Mouse (Mus musculus) MEL-GATA-1-ER (cell line): Measurements from ENCODE around the gene Zfp423.

Source experiments
- DNase-seq: peaks from one replicate; pipeline ENCODE4 v3.0.0-alpha.2; 2012; ENCODE audit warnings: low read depth; ENCODE audit errors: extremely low read depth

The Zfp423 gene

DNA sequence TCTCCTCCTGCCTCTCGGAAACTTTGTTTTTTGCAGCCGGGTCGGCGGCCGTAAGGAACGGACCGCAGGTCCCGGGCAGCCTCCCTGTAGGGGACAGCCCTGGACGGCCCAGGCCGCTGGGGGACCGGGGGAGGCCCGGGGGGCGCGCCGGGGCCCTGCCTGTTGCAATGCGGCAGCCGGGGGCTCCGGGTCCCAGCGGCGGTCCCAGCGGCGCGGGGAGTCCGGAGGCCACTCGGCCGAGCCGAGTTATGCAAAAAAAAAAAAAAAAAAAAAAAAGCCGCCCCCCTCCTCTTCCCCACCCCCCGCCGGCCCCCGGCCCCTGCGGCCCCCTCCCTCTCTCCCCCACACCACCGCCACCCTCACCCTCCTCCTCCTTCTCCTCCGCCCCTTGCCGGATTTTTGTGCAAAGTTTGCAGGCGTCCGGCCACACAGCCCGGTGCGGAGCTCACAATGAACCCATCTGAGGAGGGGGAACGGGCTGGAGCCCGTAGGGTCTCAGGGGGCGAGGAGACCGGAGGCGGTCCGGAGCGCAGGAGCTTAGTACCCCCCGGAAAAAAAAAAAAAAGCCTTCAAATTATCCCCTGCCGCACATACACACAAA, at the start of gene Zfp423:
Gene Zfp423 (minus strand): TSS at position 276 of the 601 bp plus-strand sequence.
- no peak for DNase-seq

DNA sequence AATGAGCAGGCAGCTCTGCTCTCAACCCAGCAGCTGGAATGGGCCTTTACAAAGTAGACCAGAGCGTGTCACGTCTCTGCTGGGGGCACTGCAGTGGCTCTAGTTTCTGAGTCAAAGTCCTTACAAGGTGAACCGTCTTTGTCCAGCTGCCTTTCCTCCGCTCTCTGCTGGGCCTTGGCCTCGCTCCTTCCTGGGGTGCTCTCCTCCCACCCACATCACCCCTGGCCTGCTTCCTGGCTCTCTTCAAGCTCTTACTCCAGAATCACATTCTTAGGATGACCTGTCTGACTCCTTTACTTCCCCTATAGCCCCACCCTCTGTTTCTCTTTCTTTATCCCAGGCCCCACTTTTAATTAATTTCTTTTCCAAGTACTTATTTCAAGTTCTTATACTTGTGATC, 47.4 kb upstream of the Zfp423 start:
- DNase-seq, result no peak

DNA sequence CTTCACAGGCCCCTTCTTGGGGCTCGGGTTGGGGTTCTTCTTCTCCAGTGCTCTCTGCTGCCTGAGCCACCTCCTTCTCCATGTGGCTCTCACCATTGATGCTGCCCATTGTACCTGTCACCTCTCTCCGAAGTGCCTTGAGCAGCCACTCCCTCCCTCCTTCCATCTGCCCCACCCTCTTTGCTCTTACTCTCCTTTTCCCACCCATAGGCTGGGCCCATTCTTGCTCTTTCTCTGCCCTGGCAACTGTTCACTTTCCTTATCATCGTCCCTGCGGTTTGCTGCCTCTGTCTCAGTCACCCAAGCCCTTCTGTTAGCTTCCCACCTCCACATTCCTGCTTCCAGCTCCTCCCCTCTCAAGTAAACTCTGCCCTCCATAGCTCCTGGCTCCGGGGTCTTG, 25.4 kb upstream of the Zfp423 start:
- DNase-seq, result no peak

DNA sequence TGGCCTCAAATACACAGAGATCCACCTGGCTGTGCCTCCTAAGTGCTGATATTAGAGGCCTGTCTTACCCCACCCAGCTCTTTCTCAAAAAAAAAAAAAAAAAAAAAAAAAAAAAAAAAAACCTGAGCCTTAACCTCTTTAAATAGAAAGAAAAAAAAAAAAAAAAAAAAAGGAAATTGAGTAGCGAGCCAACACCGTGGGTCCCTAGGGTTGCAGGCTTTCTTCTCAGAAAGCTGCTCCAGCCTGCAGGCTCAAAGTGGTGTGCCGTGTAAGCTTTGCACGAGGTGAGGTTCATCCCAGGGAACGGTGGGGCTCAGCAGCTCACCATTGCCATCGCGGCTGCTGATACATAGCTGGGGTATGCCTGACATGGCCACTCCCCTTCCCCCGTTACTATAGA, 24.6 kb upstream of the Zfp423 start:
- no peak for DNase-seq

DNA sequence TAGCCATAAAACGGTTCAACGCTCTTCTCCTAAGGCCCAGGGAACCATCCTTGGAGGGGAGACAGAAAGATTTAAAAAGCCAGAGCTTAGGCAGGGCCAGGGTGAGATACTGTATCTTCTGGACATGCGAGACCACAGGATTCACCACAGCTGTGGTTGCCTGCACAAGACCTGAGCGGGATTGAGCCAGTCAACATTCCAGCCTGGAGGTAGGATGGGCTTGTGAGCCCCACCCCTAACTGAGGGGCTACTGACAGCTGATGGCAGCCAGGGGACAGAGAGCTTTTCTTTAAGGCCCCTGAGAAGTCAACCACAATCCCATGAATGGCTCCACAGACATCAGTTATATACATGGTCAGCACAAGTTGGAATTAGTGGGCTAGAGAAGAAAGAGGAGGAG, 23.5 kb upstream of the Zfp423 start:
- DNase-seq, result no peak

DNA sequence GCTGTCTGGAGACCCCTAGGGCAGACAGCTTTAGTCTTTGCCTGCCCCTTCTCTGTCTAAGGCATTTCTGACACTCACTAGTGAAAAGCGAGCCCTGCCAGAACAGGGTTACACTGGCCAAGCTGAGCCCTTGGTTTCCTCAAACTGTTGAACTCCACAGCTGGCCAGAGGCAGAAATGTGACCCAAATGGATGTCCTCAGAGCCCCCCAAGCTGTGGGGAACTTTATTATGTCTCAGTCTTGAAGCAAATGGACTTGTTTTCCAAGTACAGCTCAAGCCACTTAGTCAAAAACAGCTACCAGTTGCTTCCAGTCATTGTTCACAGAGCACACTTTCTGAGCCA, 16.0 kb upstream of the Zfp423 start:
- no peak for DNase-seq

DNA sequence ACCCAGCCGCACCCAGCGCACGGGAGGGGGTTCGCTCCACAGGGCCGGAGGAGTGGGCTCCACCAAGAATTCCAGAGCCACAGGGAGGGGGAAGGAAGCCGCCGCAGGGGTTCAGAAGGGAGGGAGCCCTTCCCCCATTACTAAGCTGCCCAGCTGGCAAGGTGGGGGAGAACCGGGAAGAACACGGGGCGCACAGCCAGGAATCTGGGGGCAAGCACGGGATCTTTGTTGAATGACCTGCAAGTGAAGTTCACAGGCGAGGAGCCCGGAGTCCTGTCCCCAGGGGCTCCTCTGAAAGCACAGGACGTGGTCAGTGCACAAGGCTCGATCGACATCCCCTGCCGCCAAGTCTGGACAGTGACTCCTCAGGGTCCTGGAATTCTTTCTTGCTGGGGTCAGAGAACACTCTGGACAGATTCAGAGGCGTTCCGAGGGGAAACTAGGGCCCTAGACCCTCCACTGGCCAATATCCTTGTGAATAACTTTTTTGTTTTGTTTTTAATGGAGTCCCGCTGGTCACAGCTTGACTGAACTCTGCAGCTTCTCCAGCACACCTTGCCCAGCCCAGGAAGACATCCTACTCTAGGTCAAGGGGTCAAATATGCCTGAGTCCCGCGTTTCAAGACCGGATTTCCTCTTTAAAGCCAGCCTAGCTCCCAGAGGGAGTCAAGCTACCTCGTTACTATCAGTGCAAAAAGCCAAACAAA, 15.5 kb upstream of the Zfp423 start:
- DNase-seq, result no peak

DNA sequence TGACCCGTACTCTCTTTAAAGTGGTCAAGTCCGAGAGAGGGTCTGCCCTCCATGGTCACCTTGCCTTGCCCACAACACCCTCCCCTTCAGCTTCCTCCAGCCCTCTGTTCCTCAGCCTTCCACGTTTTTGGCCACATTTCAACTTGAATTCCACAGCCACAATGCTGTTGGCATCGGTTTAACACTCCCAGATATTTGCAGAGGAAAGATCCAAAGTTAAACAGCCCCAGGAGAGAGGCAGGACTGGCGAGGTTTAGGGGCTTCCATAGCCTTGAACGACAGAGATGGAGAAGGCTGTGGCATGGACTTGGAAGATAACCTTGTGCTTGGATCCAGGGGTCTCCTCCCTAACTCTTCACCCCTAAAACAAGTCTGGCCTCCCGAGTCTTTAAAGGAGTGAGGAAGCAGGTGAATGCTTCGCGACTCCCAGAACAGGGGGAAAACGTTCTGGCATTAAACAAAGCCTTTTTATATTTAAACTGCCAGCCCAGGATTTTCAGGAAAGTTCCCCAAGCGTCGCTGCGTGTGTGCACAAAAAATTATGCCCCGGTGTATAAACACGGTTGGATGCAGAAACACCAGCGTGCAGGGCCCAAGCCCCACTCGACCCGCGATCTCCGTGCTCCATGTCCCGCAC, 14.8 kb upstream of the Zfp423 start:
- DNase-seq, result no peak

DNA sequence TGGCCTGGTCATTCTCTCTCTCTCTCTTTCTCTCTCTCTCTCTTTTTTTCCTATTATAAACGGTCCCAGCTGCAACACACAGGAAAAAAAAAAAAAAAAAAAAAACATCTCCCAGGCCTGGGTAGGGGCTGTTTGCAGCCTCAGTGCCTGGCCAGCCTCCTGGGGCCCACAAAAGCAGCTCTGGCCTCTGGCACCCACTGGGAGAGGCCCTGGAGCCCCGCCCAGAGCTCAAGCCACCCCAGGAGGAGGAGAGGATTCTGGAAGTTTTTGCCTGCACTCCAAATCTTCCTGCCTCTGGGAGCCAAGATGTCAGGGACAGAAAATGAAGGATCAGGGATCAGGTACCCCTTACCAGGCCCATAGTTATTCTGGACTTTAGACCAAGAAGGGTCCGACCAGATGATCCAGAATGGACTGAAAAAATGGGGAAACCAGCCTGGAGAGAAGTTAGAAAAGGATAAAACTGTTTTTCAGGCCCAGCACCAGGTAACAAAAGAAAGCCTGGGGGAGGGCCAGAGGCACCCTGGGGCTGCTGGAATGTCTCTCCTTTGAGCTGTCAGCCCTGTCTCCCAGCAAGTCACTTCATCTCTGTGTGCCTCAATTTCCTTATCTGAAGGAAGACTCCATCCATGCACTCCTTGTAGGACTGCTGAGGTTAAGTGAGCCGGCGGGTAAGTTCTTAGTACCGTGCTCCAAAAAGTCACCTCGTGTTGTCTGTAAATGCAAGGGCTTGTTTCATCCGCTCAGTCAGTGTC, 8.6 kb upstream of the Zfp423 start:
- DNase-seq, result no peak

DNA sequence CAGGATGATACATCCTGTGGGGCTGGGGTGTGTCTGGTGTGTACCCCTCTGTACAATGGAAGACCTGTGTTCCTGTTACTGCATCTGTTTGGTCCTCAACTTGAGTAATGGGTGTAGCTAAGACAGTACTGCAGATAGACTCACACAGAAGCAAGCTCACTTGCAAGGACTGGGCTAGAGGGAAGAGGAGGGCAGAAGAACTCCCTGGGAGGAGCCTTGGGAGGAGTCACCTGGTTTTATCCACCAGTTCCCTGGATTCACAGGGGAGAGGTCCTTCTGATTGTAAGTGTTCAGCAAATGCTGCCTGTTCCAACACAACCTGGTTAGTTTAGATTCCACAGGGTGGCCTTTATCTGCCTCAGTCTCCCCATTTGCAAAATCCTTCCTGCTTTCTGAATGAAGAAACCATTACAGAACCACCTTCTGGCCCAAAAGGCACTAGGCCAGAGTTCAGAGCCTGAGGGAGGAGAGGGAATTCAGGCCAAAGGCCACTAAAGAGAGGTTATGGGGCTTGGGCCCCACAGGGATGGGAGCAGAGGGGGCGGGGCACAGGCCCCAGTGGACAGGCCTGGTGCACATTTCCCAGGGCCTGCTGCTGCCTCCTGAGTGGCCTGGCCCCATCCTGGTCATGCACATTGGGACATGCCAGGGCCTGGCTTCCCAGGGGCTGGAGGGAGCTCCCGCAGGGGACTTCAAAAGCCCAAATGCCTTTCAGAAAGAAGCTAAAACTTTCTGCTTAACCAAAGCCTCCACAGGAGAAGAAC, 7.8 kb upstream of the Zfp423 start:
- DNase-seq, result no peak

DNA sequence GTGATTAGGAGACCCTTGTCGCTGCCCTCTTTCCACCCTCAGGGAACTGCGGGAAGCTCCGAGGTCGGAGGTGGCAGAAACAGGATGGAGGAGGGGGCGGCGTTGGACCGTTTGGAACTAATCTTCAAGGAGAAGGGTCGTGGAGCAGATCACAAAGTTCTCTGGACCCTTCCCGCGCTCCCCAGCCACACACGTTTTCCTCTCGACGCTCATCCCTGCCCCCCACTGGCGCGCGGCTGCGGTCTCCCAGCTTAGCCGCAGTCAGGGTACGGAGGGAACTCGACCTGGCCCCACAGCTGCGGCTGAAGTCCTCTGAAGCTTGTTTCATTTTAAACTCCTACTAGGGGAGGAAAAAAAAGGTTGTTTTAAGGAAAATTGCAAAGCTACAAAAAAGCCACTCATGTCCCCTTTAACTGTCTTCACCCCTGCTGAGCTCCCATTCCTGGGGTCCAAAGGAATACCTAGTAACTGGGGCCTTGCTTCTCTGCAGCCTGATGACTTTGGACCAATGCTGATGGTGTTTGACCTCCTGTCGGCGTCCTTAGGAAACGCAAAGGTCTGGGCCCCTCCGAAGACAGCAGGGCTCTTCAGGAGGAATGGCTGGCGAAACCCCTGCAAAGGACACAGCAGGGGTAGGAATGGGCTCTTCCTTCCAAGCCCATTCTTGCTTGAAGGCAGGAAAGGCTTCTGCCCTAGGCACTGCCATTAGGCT, 3.3 kb upstream of the Zfp423 start:
- DNase-seq, result no peak

DNA sequence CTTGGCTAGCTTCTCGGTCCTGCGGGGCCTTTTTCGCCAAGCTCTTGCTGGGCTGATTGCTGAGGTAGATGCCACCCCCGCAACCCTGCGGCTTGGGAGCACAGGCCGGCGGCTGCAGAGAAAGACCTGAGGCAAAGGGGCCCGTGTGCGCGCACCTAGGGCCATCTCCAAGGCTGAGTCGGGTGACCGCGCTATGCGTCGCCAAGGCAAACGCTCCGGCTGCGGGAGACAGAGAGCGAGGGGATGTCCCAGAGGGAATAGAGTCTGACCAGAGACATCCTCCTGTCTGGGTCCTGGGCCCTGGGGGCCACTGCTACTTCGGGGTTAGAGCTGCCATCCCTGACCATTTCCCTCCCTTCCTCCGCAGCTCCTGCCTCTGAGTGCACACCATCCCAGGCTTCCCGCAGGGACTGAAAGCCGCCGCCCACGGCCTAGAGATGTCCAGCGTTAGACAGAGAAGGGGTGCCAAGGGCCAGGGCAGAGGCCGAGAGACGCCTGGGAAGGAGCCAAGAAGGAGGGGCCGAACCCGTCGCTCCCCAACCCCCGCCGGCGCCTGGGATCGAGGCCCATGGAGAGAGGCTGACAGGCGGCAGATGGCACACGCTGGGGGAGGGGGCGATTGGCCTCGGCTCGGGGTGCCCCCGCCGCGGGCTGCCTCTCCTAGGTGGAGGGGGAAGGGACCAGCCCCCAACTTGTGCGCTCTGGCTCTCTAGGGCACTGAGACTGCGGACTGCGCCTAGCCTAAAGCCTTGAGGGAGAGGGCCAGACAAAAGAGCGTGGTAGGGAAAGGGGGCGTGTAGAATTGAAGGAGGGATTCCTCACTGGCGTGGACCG, 2.5 kb upstream of the Zfp423 start:
- no peak for DNase-seq

DNA sequence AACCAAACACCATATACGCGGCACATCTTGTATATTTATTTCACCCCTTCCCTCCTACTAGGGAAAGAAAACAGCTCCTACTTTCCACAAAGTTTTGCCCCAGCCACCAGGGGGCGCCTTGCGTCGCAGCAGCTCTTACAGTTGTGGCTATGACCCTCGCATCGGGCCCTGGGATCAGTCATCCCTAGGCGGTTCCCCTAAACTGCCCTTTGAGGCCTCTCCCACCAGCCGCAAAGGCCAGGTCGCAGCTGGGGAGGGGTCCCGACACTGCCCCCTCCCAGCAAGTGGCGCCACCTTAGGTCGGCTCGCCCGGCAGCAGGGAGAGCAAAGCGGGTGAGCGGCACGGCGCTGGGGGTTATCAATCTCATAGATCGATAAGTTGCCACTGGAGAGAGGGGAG, 1.7 kb upstream of the Zfp423 start:
- no peak for DNase-seq

DNA sequence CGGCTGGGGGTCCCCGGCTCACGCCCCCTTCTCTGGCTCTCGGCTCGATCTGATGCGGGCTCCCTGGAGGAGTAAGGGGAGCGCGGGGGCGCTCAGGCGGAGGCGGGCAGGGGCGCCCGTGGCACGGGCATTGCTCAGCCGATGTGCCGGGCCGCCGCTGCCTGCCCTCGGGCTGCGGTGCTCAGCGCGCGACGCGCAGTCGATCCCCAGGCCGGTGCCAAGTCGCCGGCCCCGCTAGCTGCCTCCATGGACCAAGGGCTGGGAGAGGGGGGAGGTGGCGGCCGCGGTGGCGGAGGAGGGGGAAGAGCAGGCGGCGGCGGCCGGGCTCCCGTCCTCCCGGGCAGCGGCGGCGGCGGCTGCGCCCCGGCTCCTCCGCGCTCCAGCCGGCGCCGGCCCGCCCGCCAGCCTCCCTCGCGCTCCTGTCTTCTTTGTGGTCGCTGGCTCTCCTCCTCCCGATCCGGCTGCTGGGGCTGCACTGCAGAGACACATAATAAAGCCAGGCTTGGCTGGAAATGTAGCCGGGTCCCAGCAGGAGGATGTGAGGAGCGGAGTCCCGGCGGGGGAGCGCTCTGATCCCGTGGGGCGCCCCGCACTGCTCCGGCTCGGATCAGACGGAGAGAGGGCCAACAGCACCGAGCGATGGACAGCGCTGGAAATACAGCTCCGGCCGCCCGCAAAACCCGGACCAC, 810 bp upstream of the Zfp423 start:
- DNase-seq, result no peak

DNA sequence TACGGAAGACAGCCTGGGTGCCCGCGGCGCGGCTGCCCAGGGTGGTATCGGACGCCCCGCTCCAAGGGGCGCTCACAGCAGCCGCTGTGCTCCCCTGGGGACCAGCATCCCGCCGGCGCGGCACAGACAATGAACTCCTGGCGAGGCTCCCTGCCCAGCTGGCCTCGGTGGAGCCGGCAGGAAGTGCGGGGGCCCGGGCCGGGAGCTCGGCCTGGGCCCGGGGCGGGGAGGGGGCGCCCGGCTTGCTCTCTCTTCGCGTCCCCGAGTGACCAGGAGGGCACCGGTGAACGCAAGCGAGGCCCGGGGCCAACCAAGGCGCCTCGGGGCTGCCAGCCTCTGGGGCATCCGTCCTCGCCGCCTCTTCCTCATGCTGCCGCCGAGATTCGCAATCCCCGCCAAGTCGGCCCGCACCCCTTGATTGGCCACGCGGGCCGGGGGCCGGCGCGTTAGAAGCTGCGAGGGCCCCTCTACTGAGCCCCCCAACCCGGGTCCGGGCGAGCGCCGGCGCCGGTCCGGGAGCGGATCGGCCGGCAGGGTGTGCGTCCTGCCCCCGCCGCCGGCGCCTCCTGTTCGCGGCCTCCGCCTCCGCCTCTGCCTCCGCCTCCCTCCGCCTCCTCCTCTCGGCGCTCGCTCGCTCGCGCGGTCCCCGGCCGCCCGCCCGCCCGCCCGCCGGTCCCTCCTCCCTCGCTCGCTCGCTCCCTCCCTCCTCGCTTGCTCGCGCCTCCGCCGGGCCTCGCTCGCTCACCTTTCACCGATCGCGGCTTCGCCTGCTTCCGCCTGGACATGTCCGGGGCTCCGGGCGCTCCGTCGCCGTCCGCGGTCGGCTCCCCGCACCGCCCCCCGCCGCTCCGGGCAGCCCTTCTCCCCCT, 710 bp downstream of the Zfp423 start:
- DNase-seq, result no peak

DNA sequence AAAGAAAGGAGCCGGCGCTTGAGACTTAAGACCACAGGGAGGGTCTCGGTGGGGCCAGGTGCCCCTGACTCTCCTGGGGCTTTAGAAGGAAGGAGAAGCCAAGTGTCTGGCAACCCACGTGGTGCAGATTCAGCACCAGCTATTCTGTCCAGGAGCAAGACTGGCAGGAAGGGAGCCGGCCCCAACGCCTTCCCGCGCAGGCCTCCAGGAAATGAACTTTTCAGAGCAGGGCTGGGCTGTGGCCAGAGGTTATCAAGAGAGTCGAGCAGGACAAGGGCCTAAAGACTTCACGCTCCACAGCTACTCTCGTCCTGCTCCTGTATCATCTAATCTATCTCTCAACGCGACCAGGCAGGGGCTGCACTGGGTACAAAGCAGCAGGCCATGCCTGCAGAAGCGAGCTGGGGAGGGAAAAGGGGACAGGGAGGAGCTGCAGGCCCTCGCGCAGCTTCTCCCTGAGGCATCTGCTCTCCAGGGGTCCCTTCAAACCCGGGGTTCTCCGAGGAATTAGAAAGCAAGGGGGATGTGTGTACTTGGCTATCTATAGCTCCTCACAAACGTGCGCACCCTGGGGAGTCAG, 1.4 kb downstream of the Zfp423 start:
- DNase-seq, result no peak

DNA sequence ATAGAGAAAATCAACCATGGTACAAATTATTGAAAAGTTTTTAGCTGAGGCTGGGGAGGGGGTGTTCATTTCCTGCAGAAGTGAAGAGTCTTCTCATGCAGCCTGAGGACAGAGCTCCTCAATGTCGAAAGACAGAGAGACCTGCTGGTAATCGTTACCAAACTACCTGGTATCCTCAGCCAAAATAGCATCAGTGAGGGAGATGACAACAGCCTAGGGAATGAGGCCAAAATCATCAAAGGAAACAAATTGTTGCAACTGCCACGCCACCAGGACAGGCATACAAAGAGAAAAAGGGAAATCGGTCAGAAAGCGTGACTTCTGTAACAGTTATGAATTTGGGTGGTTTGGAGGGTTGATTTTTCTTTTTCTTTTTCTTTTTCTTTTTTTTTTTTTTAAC, 3.4 kb downstream of the Zfp423 start:
- DNase-seq, result no peak

DNA sequence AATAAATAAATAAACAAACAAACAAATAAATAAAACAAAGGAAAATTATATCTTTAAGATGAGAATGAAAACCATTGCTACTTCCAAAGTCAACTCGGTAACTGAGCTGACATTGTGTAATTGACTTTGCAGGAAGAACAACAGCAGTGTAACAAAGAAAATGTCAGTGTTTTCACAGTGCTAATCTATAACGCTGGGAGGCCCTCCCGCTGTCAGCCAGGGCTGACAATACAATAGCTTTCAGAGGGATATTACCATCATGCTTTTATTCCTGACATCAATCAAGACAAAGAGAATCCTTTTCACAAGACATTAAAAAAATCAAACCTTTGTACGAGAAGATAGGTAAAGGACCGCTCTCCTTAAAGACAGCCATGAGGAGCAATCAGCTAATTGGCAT, 5.9 kb downstream of the Zfp423 start:
- DNase-seq, result no peak
